Mouse (Mus musculus) lung, adult 2 months (tissue): Measurements from ENCODE around the gene Fdxacb1. TPM values are rescaled to one million over a fixed set of nuclear protein-coding genes. Genes with fewer than 3 reads are reported as not detected.

Experiments used
- DNase-seq: peaks from one replicate; pipeline ENCODE4 v3.0.0; 2022
- H3K4me1 ChIP-seq: fragments of 200-500 bp; 2 replicates; pipeline ENCODE4 v1.6.1; 2011; ENCODE audit warnings: low read length; ENCODE audit not compliant: control insufficient read depth, insufficient read depth
- H3K4me3 ChIP-seq: fragments of 200-500 bp; replicated peaks from 2 replicates; pipeline ENCODE3; 2011; ENCODE audit warnings: low read depth, mild to moderate bottlenecking, control low read depth, low read length; ENCODE audit errors: extremely low read depth
- CTCF ChIP-seq: fragments of 200-500 bp; IDR thresholded peaks from 2 replicates; pipeline ENCODE4 v1.5.1; 2011; ENCODE audit warnings: mild to moderate bottlenecking, low read length, control low read depth; ENCODE audit not compliant: insufficient read depth
- POLR2A ChIP-seq: fragments of 200-500 bp; IDR thresholded peaks from 2 replicates; pipeline ENCODE4 v1.6.1; 2011; ENCODE audit warnings: low read depth, mild to moderate bottlenecking, control low read depth, low read length, borderline replicate concordance; ENCODE audit errors: extremely low read depth
- WGBS: fragments of 180-500 bp; shearing (Covaris S2); methylation state at CpG from one replicate; pipeline ENCODE4 v1.1.7; 2018; 5-methylcytosine and 5-hydroxymethylcytosine counted together
- polyA plus RNA-seq: library from polyadenylated mRNA; depleted of rRNA; stranded (reverse); fragments of >200 nt; gene quantifications from 2 replicates; pipeline ENCODE4 v1.2.3, GENCODE M21; 2012; rRNA removed

Gene Fdxacb1
- polyA plus RNA-seq, 1 experiment = 5.0 TPM

DNA sequence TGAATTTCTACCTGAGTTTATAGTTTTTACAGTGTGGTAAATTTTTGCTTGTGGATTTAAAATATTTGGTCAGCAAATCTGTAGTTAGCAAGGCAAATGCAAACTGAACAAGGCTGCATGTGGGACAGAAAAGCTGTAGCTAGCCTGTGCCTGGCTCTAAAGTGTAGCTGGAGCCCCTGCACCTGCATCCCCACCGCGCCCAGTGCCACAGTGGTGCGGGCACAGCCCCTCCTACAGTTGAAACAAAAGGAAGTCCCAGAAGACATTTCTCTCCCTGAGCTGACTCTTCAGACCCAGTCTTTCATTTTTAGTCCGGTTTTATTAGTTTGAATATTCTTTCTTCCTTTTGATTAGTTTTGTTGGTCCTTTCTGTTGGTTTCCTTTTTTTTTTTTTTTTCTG, 47.6 kb downstream of the Fdxacb1 start:
- no peak for DNase-seq
- WGBS = 80% methylated on average over 4 of the region's 4 CpGs
- TF ChIP-seq CTCF (no peak), POLR2A (no peak)
- H3K4me3 ChIP-seq = no peak overlapping the region
- H3K4me1 ChIP-seq = no peaks in the 10 kb centered on the region

DNA sequence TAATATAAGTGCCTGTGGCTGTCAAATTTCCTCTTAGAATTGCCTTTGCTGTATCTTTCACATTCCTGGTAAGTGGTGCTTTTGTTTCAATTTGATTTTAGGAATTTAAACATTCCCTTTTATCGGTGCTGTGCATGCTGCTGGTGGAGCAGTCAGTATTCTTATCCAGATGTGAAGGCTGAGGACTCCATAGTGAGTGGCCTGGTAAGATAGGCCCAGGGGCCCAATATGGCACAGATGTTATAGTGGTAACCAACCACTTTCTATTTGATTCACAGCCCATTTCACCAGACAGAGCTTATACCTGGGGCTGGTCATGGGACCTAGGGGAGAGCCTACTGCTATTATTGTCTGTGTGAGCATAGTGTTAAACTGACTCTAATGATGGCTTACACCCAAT, 48.5 kb downstream of the Fdxacb1 start:
- Histone ChIP-seq H3K4me1 (no peaks in the 10 kb centered on the region), H3K4me3 (no peak overlapping the region)
- TF ChIP-seq CTCF (no peak), POLR2A (no peak)
- WGBS = 80% methylated on average over 1 of the region's 1 CpGs
- DNase-seq = no peak

DNA sequence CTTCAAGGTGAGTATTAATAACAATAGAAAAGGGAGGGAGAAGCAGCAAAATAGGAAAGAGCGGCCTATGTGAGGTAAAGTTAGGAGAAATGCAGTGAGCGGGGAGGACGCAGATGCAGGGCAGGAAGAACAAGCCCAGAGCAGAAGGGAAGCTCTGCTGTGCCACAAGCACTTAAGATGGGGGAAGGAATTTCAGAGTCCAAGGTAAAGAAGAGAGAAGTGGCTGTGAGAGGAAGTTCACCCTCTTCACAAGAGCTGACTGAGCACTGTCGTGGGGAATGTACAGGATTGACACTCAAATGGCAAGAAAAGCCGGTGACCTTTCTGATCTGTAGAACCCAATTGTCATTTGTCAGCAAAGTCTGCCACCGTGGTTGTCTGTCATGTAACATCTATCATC, 50.0 kb downstream of the Fdxacb1 start:
- no peaks in the 10 kb centered on the region for H3K4me1 ChIP-seq
- TF ChIP-seq CTCF (no peak), POLR2A (no peak)
- no peak for DNase-seq
- 70% methylated on average over 6 of the region's 6 CpGs for WGBS
- H3K4me3 ChIP-seq = no peak overlapping the region

DNA sequence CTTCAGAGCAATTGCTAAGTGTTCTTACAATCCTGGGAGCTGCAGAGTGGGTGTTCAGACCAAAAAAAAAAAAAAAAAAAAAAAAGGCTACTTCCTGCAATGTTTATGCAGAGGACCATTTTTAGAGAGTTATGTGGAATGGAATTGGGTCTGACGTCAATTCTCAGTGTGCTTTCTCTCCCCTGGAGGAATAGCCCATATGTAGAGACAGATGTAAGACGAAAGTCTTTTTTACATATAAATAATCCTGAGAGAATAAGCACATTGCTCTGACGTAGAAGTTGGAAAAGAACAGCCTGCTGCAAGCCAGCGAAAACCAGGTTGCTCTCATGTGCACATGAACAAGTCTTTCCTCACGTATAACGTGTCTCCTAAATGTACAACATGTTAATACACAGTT, 51.7 kb downstream of the Fdxacb1 start:
- no peak for DNase-seq
- Histone ChIP-seq H3K4me1 (no peaks in the 10 kb centered on the region), H3K4me3 (no peak overlapping the region)
- WGBS = 88% methylated on average over 6 of the region's 6 CpGs
- TF ChIP-seq CTCF (no peak), POLR2A (no peak)

DNA sequence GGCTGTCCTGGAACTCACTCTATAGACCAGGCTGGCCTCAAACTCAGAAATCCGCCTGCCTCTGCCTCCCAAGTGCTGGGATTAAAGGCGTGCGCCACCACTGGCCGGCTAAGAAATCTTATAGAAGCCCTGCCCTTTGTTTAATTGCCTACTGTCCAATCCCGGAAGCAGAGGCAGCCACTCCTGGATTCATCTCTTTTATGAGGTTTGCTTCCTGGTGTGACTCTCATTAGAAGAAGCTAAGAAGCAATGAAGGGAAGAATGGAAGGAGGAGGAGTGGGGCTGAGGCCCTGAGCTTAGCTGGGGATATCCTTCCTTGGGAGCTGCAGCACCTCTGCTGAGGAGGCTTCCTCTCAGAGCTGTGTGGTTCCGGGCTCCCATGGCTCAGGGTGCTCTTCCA, 53.6 kb downstream of the Fdxacb1 start:
- no peak for DNase-seq
- no peak overlapping the region for H3K4me3 ChIP-seq
- TF ChIP-seq CTCF (no peak), POLR2A (no peak)
- H3K4me1 ChIP-seq = no peaks in the 10 kb centered on the region
- WGBS = 93% methylated on average over 6 of the region's 6 CpGs

DNA sequence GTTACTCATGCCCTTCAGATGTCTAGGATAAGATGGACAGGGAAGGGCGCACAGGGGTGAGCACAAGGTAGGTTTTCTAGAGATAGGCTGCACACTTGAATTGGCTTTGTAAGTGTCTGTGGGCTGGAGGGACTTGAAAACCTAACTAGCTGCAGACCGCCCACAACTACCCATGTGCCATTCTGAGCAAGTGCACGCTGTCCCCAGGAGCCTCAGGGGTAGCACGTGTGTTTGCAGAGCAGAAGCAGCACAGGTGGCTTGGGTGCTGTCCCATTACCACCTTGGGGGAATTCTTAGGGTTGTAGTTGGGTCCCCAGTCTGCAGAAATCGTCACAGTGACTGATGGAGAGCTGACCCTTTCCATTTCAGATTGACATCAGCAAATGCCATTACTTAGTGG, 54.2 kb downstream of the Fdxacb1 start:
- H3K4me1 ChIP-seq = no peaks in the 10 kb centered on the region
- WGBS = 94% methylated on average over 5 of the region's 5 CpGs
- no peak for TF ChIP-seq CTCF
- TF ChIP-seq POLR2A = no peak
- H3K4me3 ChIP-seq = no peak overlapping the region
- no peak for DNase-seq

Other genes starting within 250 kb of the Fdxacb1 start
- 30.6 and 33.1 TPM in 2 replicates for gene Pts, start 239.5 kb upstream of the Fdxacb1 start, polyA plus RNA-seq
- gene Il18, start 213.4 kb upstream of the Fdxacb1 start, polyA plus RNA-seq = 10.1 and 17.4 TPM in 2 replicates
- gene Bco2, start 213.1 kb upstream of the Fdxacb1 start, polyA plus RNA-seq = 0.53 and 0.70 TPM in 2 replicates
- gene Tex12, start 206.9 kb upstream of the Fdxacb1 start, polyA plus RNA-seq = not detected in 2 replicates
- 91.0 and 114 TPM in 2 replicates for gene Sdhd, start 164.4 kb upstream of the Fdxacb1 start, polyA plus RNA-seq
- gene Timm8b, start 164.3 kb upstream of the Fdxacb1 start, polyA plus RNA-seq = 80.5 and 90.8 TPM in 2 replicates
- 2.7 and 3.7 TPM in 2 replicates for gene Pih1d2, start 150.9 kb upstream of the Fdxacb1 start, polyA plus RNA-seq
- gene Nkapd1, start 150.8 kb upstream of the Fdxacb1 start, polyA plus RNA-seq = 5.3 and 6.3 TPM in 2 replicates
- 13.2 and 20.5 TPM in 2 replicates for gene Dlat, start 108.5 kb upstream of the Fdxacb1 start, polyA plus RNA-seq
- 7.1 and 9.9 TPM in 2 replicates for gene Dixdc1, start 28.7 kb upstream of the Fdxacb1 start, polyA plus RNA-seq
- gene 2310030G06Rik, start 21.7 kb upstream of the Fdxacb1 start, polyA plus RNA-seq = 14.1 and 23.5 TPM in 2 replicates
- gene Cryab, start 16.9 kb upstream of the Fdxacb1 start, polyA plus RNA-seq = 405 and 528 TPM in 2 replicates
- gene Hspb2, start 15.9 kb upstream of the Fdxacb1 start, polyA plus RNA-seq = 65.3 and 88.6 TPM in 2 replicates
- gene Alg9, start 6.8 kb downstream of the Fdxacb1 start, polyA plus RNA-seq = 17.1 and 20.1 TPM in 2 replicates
- 46.1 and 59.7 TPM in 2 replicates for gene 1110032A03Rik, start 7.3 kb downstream of the Fdxacb1 start, polyA plus RNA-seq
- 6.8 and 12.5 TPM in 2 replicates for gene Ppp2r1b, start 77.1 kb downstream of the Fdxacb1 start, polyA plus RNA-seq
- 20.2 and 26.8 TPM in 2 replicates for gene Sik2, start 240.8 kb downstream of the Fdxacb1 start, polyA plus RNA-seq